Mouse (Mus musculus): ENCODE measurements around the gene Defb7. TPM values are rescaled to one million over a fixed set of nuclear protein-coding genes. Genes with fewer than 3 reads are reported as not detected.

The Defb7 gene
- total RNA-seq (2022) = not detected

DNA sequence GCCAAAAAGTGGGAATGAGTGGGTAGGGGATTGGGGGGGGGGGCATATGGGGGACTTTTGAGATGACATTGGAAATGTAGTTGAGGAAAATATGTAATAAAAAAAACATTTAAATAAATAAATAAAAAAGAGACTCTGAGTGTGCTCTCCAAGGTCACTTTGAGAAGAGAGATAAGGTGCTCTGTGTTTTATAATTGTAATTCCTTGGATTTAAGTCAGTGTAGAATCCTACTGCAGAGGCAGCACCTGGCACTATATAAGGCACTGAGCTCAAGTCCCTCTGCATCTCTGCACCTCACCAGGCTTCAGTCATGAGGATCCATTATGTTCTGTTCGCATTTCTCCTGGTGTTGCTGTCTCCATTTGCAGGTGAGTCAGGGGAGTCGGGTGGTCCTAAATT is at the start of gene Defb7:
Gene Defb7, plus strand, starts transcription at position 301 of the 400 bp plus-strand sequence.
- DNase-seq (ENCODE audit: low spot score in 2 of 2) = no peak

DNA sequence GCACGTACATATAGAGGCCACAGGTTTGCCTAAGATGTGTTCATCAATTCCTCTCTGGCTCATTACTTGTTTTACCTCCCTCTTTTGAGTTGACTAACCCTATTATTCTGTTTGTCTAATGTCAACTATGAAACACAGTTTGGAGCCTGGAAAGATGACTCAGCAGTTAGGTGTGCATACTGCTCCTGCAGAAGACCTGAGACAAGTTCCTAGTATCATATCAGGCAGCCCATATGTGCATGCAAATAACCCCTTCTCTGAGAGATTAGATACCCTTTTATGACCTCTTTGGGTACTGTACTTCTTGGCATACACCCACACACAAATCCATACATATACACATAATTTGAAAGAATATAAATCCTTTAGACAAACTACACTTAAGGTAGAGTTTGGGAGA is 48.5 kb upstream of the Defb7 start:
- DNase-seq (ENCODE audit: low spot score in 2 of 2) = no peak

DNA sequence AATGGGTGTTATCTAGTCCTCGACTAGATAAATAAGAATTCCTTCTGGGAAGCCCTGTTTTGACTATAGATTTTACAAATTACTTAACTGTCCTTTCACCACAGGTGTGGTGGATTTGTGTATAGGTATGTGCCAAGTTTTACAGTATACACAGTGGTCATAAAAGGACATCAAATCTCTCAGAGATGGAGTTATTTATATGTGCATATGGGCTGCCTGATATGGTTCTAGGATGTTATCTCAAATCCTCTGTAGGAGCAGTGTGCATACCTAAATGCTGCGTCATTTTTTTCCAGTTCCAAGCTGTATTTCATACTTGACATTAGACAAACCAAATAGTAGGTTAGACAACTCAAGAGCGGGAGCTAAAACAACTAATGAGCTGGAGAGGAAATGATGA is 33.5 kb upstream of the Defb7 start:
- DNase-seq (ENCODE audit: low spot score in 2 of 2) = no peak

DNA sequence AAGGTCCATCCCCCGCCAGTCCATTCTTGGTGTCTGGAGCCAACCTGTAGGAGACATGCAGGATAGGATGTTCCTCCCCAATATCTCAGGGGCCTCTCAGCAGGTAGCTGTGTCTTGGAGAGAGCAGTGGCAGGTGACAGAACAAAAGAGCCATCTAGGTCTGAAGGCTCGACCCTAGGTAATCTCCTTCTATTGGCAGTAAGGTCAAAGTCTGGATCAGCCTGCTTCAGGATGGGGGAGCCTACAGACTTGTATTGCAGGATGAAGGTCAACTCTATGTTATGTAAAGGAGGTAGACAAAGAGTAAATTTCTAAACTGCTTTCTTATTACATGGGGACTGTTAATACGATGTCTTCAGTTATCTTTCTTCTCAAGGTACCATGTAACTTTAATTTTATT is 25.9 kb upstream of the Defb7 start:
- no peak for DNase-seq (ENCODE audit: low spot score in 2 of 2)

DNA sequence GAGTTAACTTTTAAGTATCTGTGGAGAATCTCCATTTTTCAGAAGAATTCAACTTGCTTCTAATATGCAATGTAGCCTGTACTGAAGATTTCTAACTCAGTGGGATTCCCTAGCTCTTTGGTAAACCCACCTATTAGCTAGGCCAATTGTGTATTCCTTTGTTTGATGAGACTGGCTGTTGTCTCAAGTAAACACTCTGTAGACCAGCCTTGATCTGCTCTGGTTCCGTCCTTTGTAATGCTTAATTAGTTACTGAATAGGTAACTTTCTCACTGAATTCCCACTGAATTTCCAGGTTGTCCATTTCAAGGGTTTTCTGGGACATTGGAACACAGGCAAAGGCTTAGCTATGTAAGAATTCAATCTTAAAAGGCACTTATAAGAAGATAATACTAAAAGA is 5.6 kb downstream of the Defb7 start:
- DNase-seq (ENCODE audit: low spot score in 2 of 2) = no peak

DNA sequence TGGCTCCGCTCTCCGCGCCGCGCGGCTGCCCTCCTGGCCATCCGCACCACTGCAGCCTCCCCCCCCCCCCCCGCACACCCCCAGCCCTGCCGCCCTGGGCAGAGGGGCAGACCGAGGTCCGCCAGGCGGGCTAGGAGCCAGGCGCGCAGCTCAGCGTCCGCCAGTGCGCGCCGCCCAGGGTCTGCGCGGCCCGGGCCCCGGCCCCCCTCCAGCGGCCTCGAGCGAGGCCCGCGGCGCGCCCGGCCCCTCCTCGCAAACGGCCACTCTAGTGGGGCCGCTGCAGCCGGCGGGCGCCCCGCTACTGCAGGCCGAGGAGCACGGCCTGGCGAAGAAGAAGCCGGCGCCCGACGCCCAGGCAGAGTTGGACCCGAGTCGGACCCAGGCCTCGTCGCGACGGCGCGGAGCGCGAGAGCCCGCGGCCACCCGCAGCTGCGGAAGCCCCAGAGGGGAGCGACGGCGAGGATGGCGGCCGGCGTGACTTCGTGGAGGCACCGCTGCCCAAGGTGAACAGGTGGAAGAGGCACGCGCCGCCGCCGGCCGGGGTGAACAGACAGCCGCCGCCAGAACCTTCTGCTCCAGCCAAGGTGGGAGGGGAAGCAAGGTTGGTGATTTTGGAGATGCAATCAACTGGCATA is 40.4 kb downstream of the Defb7 start:
- no peak for DNase-seq (ENCODE audit: low spot score in 2 of 2)

DNA sequence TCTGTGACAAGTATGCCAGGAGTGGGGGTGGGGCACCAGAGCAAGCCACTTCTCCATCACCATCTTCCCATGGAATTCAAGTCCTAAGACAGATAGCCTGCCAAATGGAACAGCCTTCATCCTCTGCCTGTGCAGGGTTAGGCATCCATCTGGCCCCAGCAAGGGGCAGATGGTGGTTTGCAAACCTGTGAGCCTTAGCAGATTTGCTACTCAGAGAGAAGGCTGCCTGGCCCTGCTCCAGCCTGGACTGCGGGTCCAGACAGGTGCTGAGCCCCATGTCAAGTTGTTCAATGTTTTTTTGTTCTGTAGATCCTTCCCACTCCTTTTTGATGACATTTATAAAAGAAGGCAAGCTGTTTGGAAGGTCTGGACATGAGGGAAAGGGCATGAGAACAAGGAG is 45.5 kb downstream of the Defb7 start:
- no peak for DNase-seq (ENCODE audit: low spot score in 2 of 2)

Small RNA genes within 50 kb of the gene (microRNA-seq; reads per million reads assigned to microRNA genes)
- gene Gm27288 (0 reads per million in 2 experiments), gene Gm27852 (0 reads per million in 2 experiments)

Other genes with a start within 250 kb of the Defb7 start
- not detected for gene Defb5, start 247.5 kb upstream of the Defb7 start, total RNA-seq (2022)
- gene Defb3, start 201.7 kb upstream of the Defb7 start, total RNA-seq (2022) = not detected
- gene Defb8, start 47.5 kb upstream of the Defb7 start, total RNA-seq (2022) = not detected
- gene 4930467E23Rik, start 234.5 kb downstream of the Defb7 start, total RNA-seq (2022) = 1 to 10 TPM in 1 of 4 experiments, under 1 TPM in 3; 0.73 to 2.0 (median 0.89) TPM